Mouse (Mus musculus): ENCODE results near the gene Ndufaf3.
"Not testable (repeated sequence)": the region's sequence is repeated elsewhere in the genome, so short reads cannot be mapped to it uniquely, and the experiment has no call there.

Gene Ndufaf3

GRCm38 (mm10) chr9:108566815-108567776 is at the start of gene Ndufaf3:
TSS of gene Ndufaf3 (minus strand) at chr9:108567434.
- peak; percentile 99 for DNase-seq (ENCODE audit: low read depth, low spot score)

- no peak for DNase-seq (ENCODE audit: low read depth, low spot score)
These were observed 44.3 kb upstream of the Ndufaf3 start for GRCm38 (mm10) chr9:108611488-108611887.

GRCm38 (mm10) chr9:108608889-108609288 is 41.7 kb upstream of the Ndufaf3 start:
- DNase-seq (ENCODE audit: low read depth, low spot score), result no peak

- DNase-seq (ENCODE audit: low read depth, low spot score), result not testable (repeated sequence)
These were observed 40.7 kb upstream of the Ndufaf3 start for GRCm38 (mm10) chr9:108607929-108608328.

- DNase-seq (ENCODE audit: low read depth, low spot score), result peak; percentile 53
These were observed 34.8 kb upstream of the Ndufaf3 start for GRCm38 (mm10) chr9:108601986-108602385.

- no peak for DNase-seq (ENCODE audit: low read depth, low spot score)
These were observed 32.8 kb upstream of the Ndufaf3 start for GRCm38 (mm10) chr9:108600011-108600410.

- no peak for DNase-seq (ENCODE audit: low read depth, low spot score)
These were observed 31.9 kb upstream of the Ndufaf3 start for GRCm38 (mm10) chr9:108599021-108599566.

- peak; percentile 82 for DNase-seq (ENCODE audit: low read depth, low spot score)
These were observed 29.9 kb upstream of the Ndufaf3 start, which contains the start of gene P4htm for GRCm38 (mm10) chr9:108596998-108597764. TSS of gene P4htm (minus strand) at chr9:108597667.

- DNase-seq (ENCODE audit: low read depth, low spot score), result no peak
These were observed 27.1 kb upstream of the Ndufaf3 start for GRCm38 (mm10) chr9:108594354-108594753.

- no peak for DNase-seq (ENCODE audit: low read depth, low spot score)
These were observed 24.2 kb upstream of the Ndufaf3 start for GRCm38 (mm10) chr9:108591462-108591861.

GRCm38 (mm10) chr9:108589229-108589628 is 22.0 kb upstream of the Ndufaf3 start:
- peak; percentile 46 for DNase-seq (ENCODE audit: low read depth, low spot score)

- DNase-seq (ENCODE audit: low read depth, low spot score), result peak; percentile 95
These were observed 20.4 kb upstream of the Ndufaf3 start for GRCm38 (mm10) chr9:108587571-108588180.

GRCm38 (mm10) chr9:108579344-108579690 is 12.1 kb upstream of the Ndufaf3 start:
- DNase-seq (ENCODE audit: low read depth, low spot score), result no peak

- peak; percentile 98 for DNase-seq (ENCODE audit: low read depth, low spot score)
These were observed 11.5 kb upstream of the Ndufaf3 start, which contains the start of gene Wdr6 for GRCm38 (mm10) chr9:108578545-108579343. TSS of gene Wdr6 (minus strand) at chr9:108578739.

- DNase-seq (ENCODE audit: low read depth, low spot score), result peak; percentile 47
These were observed 10.8 kb upstream of the Ndufaf3 start for GRCm38 (mm10) chr9:108577934-108578544.

GRCm38 (mm10) chr9:108577025-108577424 is 9.8 kb upstream of the Ndufaf3 start:
- peak; percentile 51 for DNase-seq (ENCODE audit: low read depth, low spot score)

GRCm38 (mm10) chr9:108575321-108576297 is 8.4 kb upstream of the Ndufaf3 start:
- no peak for DNase-seq (ENCODE audit: low read depth, low spot score)

GRCm38 (mm10) chr9:108574921-108575320 is 7.7 kb upstream of the Ndufaf3 start:
- no peak for DNase-seq (ENCODE audit: low read depth, low spot score)
